Mouse (Mus musculus) thymus, postnatal 0 days (tissue): ENCODE measurements around the gene Cep19. TPM values are rescaled to one million over a fixed set of nuclear protein-coding genes. Genes with fewer than 3 reads are reported as not detected.
"Not testable (repeated sequence)": the region's sequence is repeated elsewhere in the genome, so short reads cannot be mapped to it uniquely, and the experiment has no call there.

ENCODE experiments used
- DNase-seq: peaks from one replicate; pipeline ENCODE4 v3.0.0-alpha.2; 2015; ENCODE audit warnings: low spot score
- polyA plus RNA-seq: library from polyadenylated mRNA; unstranded; fragments of >200 nt; fragmentation: Nextera tagmentation; extraction: Ambion mirVana; gene quantifications from 2 replicates; pipeline ENCODE4 v1.2.1, GENCODE M21; 2015

Cep19 gene
- 44.7 and 48.0 TPM in 2 replicates for polyA plus RNA-seq

DNA sequence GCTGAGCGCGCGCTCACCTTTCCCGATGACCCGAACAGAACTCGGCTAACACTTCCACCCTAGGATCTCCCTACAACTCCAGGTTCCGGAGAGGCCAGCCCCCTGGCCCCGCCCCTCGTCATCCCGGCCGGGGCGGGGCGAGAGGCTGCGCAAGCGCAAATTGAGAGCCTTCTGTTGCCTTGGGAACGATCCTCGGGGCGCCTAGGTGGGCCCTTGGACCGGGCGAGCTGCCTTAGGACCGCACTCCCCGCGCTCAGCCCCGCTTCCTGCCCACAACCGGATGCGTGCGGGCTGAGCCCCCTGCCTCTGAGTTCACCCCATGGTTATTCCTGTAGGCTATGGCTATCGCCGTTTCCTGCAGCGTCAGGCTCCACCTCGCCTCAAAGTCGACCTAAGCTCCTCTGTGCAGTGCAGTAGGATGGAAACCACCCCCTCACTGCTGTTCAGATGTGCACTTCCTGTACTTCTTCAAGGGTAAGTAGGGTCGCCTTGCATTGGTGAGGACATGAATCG, at the start of gene Cep19, which contains the start of gene Pigx:
Cep19 (plus strand) TSS at position 163 of the 513 bp plus-strand sequence.
Pigx (minus strand) TSS at position 103 of the 513 bp plus-strand sequence.
- DNase-seq: peak; percentile 89

DNA sequence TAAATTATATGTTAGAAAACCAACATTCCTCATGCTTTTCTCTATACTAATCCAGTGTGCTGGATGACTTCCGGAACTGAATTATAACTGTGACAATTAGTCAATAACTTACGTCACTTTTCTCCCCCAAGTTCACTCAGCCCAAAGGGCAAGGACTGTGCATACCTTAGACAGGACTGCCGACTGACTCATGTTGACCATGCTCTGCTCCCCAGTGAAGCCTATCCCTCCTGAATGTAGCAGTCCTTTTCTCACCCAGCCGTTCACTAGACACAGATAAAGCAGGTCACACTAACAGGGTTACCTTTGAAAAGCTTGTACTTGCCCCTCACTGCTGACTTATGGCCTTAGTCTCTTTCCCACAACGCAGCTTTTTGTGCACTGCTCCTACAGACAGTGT, 40.8 kb upstream of the Cep19 start:
- DNase-seq: no peak

DNA sequence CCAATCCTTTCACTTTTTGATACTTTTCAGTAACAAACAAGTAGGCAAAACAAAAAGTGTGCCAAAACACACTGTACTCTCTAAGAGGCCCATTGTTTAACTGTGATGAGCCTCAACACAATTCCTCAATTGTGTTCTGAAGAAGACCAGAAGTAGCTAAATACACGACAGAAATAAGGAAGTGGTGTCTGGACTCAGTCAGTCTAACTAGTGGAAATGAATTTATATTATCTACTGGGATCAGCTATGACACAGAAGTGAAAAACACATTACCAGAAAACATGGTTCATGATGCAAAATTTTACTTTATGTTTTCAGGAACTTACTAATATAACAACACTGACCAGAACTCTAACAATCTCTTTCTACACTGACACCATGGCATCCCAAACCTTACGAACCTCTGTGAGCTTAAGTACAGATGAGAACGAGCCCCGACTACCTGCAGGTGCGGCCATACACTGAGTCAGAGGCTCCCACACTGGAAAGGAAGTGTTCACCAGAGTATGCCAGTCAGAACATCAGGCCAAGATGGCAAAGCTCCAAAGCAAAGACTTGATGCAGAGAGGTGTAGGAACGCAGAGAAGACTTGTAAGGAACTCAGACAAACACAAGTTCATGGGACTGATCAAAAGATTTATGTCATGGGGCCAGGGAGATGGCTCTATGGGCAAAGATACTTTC, 39.6 kb upstream of the Cep19 start:
- DNase-seq: peak; percentile 53

DNA sequence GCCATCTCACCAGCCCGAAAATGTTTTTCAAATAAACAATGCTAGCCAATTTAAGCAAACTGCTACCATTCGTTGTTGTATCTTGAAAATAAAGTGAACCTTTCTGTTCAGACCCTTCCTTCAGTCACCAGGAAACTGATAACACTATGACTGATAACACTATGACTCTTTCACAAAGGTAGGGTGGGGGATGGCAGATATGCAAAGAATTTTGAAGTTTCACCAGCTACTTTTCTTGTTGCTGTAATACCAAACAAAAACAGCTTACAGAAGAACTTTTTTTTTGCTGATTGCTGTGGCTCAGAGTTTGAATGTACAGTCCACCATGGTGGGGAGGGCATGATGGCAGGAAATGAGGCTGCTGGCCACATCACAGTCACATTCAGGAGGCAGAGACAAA, 37.4 kb upstream of the Cep19 start:
- peak; percentile 17 for DNase-seq

DNA sequence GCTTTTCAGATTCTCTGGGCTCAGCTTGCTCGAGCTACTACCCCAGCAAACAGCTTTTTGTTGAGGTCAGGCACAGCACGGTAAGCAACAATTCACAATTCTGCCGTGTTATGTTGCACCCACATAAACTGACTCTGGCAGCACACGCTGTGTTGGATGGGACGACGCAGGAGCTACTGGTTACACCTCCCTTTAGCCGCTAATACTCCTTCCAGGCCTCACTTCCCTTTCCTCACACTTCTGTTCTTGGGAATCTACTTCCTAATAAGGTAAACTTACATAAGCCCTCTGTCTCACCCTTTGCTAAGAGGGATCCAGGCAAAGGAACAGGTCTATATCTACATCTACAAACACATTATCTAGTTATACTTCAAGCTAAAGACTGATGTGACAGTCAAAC, 35.7 kb upstream of the Cep19 start:
- no peak for DNase-seq

DNA sequence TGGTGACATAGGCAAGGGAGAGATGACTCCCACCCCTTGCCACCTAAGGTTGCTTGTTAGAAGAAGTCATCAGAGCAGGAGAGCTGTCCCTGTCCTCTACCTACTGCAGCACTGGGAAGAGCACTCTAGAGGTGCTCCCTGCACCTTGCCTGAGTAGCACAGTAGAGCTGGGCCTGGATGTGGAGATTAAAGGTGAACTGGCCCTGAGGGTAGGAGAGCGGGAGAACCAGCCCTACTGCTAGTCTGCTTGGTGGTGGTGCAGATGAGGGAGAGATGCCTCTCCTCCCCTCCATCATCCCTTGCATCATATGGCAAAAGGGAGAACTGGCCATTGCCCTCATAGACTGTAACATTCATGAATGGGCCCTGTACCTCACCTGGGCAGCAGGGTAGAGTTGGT, 32.7 kb upstream of the Cep19 start:
- DNase-seq: no peak

DNA sequence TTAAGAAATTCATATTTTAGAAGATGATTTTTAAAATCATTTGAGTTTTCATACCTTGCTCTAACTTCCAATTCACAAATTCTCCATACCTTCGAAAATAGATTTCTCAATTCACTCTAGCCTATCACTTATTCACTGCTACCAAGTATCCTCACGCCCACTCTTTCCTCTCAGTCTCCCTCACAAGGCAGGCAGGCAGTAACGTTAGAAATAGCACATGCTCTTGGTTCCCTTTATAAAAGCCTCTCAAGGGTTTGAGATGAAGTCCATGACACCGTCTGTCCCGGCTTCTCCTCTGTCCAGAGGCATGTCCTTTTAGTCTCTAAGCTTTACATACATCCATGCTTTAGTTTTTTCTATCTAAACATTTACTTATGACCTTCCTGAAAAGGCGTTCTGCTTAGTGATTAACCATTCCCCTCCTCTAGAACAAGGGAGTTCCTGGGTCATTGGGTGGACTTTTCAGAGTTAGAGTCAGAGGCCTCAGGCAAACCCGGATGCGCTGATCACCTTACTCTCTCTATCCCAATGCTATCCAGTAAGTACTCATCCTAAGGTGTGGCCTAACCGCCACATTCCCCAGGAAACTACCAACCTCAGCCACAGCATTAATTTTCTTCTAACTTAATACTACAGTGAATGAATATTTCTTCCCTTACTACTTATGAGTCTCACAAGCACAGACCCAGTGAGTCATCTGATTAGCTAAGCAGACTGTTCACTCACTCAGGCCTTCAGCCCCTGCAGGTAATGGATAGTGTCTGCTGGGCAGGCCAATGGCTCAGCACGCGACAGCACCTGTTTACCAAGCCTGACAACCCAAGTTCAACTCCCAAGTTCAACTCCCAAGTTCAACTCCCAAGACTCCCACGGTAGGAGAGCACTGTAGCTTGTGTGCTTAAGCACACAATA, 31.0 kb upstream of the Cep19 start:
- DNase-seq: no peak

DNA sequence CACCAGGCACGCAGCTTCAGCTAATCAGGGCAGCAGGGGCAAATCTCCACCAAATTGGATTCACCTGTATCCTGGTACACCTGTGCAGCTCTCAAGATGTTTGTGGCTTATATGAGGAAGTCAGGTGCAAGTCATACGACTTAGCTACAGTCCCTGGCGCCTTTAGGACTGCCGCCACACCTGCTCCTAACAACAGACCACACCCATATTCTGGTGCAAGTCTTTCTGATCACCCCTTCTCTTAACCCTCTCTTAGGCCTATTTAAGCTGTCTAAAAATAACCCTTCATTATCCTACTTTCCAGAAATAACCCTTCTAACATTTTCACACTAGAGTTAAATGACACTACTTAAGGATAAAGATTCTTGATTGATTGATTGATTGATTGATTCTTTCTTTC, 29.5 kb upstream of the Cep19 start:
- not testable (repeated sequence) for DNase-seq

DNA sequence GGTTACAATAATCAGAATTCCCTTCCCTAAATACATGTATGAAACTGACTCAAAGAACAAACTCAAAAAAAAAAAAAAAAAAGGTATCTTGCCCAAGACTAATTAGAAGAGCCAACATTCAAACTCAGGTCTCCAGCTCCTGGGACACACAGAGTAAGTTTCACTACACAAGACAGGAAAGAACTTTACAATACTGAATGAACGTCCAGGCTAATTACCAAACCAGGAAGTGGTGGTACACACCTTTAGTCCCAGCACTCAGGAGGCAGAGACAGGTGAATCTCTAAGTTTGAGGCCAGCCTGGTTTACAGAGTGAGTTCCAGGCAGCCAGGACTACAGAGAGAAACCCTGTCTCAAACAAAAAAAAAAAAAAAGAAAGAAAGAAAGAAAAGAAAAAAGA, 23.8 kb upstream of the Cep19 start:
- DNase-seq: no peak

DNA sequence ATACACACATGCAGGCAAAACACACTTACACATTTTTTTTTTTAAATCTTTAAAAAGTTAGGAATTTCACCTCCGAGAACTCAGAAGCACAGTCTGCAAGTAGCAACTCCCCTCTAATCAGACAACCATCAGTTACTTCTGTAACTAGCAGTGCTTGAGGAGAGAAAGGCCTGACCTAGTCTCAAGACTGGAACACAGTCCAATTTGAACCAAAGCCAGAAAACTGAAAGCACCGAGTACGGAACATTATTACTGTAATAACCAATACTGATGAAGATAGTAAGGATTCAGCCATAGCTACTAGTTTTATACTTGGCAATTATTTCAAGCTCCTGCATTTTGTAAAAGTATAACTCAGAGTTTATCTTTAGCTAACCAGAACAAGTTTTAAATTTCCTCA, 23.2 kb upstream of the Cep19 start:
- DNase-seq: no peak

DNA sequence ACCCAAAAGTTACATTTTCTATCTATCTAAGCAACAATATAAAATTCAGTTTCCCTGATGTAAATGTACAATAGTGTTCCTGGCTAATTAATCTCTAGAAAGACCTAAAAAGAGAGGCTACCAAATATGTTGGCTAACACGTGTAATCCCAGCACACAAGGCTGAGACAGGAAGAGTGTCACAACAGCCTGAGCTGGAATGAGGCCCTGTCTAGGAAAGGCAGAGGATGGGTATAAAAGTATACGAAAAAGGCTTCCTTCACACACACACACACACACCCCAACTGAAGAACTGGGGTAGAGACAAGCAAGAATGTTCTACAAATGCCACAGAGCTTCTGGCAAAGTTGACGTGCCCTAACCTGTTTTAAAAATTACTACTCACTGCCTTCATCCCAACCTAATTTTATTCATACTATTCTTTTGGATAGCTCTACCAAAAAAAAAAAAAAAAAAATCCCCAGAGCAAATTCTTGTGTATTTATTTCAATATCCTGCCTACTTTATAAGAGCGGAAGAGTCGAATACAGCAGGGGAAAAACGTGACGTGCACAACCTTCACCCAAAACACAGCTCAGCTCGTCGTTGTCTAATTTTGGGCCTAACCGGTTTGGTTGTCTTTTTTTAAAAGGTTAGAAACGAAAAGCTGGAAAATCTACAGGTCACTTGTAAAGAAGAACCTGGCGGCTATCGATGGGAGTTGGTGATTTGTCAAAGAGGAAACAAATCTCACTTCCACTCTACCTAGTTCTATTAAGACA, 21.8 kb upstream of the Cep19 start:
- peak; percentile 31 for DNase-seq

DNA sequence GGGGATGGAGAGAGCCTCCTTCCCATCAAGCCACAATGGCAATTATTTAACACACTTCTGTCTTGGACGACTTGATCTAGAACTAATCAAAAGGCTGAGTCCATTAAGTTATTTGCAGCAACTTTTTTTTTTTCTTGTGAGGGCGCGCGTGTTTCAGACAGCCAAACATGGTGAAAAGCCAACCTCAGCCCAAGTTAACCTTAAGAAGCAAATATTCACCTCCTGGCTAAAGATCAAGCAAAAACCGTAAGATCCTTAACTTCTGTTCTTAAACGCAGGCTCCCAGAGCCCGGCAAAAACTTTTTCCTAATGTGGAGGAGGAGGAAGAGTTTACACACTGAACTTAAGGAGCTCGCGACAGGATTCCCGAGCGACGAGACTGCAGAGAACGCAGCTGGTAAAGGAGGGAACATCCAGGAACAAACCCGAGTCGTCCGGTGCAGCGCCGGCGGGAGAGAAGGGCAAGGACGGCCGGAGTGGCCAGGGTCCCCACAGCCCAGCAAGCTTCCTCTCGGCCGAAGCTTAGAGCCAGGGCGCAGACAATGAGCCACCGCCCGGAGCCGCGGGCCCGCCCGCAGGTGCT, 21.1 kb upstream of the Cep19 start:
- DNase-seq: peak; percentile 40

DNA sequence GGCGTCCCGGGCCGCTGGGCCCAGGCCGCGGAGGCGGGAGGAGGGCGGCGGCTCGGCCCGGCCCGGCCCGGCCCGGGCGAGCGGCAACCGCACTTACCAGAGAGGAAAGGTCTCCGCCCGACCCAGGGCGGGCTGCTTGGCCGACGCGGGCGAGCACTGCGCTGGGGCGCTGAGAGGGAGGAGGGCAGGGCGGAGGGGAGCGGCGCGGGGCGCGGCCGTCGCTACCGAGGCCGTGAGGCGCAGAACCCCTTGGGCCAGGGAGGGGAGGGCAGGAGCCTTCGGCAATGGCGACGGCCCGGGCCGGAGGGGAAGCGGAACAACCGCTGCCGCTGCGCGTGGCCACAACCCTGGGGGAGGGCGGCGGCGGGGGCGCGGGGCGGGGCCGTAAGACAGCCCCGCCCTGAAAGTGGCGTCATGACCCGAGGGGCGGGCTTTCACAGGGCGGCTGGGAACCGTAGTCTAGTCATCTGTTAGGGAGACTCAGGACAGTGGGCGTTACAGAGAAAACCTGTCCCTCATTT, 20.5 kb upstream of the Cep19 start, which contains the start of gene Pak2:
Pak2 (minus strand) TSS at position 352 of the 521 bp plus-strand sequence.
- DNase-seq: peak; percentile 88

DNA sequence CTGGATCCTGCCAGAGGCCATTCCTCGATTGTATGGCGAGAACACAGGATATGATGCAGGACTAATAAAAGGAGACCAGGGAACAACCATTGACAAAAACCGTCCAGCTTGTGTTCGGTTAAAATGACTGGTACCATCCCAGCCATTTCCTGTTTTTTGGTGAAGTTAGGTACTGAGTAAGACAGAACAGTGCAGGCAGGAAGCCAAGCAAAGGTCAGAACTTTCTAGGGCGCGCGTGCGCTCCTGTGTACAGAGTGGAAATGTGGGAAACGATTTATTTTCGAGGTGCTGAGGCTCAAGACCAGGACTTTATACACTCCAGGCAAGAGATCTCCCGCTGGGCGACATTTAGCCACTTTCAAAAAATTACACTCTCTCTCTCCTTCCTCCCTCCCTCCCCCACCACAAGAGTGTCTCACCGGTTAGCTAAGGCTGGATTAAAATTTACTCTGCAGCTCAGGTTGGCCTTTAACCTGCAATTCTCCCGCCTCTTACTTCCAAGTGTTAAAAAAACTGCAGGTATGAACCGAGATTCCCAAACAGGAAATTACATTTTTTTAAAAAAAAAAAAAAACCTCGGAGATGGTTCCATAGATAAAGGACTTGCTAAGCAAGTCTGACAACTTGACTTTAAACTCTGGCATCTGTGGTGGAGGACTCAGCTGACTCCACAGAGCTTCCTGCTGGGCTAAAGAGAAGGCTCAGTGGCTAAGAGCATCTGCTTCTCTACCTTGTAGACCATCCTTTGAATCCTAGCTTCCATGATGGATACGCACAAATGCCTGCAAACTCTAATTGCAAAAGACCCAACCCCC, 11.8 kb upstream of the Cep19 start:
- DNase-seq: peak; percentile 43

DNA sequence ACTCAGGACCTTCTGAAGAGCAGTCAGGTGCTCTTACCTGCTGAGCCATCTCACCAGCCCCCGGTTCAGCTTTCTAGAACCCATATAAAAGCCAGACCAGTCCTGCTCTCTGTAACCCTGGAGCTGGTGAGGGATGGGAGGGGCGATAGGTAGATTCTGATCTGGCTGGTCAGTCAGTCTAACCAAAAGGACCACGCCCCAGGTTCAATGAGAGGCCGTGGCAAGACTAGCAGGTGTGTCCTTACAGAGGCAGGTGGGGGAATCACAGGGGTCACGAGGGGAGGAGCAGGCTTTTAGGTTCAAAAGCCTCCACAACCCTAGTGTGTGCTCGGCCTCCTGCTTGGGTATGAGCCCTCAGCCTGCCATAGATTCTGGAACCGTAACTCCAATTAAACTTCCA, 8.1 kb upstream of the Cep19 start:
- DNase-seq: no peak

DNA sequence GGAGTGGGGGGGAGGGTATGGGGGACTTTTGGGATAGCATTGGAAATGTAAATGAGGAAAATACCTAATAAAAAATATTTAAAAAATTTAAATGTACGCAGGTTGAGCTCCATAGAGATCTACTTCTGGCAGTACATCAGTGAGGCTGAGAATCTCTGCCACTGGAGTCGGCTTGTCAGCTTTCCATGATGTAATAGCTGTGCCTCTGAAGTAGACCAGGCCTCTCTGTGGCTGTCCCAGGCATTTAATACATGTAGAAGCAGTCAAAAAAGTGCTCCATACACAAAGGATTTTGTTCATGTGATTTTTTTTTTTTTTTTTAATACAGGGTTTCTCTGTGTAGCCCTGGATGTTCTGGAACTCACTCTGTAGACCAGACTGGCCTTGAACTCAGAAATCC, 1.8 kb upstream of the Cep19 start:
- not testable (repeated sequence) for DNase-seq

DNA sequence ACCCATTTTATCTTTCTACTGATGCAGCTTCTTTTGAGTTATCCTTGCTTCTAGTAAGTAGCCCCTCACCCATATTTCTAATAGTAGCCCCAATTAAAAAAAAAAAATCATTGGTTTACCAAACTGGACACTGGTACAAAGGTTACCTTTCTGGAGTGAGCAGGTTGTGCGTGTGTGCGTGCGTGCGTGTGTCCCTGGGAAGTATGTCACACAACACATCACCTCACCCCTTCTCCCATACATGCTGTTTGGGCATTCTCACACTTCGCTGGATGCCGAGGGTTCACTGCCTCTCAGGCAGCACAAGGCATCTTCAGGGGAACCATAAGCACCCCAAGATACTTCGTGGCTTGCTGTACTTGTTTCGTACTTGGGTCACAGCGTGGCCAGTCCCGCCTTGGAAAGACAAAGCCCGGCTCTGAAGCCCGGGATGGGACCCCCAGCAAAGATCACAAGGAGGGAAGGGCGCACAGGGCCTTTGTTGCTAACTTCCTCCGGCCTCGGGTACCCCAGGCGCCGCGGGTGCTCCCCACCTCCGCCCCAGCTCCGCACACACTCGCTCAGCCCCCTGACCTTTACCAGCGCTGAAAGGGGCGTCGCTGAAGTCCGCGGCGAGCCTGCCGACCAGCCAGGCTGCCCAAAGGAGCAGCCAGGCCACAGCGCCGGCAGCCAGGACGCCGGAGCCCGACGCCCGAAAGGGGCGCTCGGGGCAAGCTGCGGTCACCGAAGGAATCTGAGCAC, 533 bp upstream of the Cep19 start:
- peak; percentile 47 for DNase-seq

DNA sequence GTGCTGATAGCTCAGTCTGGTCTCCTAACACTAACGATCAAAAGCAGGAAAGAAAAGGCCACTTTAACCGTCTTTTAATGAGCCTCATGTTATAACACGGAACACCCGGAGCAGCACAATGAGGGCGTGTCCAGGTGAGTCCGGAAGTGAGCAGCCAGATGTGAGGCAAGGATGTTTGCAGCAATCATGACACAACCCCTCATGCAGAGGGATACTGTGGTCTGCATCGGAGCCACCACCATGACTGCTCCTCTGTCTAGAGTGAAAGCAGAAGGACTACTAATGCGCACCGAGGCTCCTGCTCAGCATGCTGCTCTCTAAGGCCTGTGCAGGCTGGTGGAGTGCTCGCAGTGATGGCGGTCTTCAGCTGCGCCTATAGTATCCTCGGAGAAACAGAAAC, 2.7 kb downstream of the Cep19 start:
- no peak for DNase-seq

DNA sequence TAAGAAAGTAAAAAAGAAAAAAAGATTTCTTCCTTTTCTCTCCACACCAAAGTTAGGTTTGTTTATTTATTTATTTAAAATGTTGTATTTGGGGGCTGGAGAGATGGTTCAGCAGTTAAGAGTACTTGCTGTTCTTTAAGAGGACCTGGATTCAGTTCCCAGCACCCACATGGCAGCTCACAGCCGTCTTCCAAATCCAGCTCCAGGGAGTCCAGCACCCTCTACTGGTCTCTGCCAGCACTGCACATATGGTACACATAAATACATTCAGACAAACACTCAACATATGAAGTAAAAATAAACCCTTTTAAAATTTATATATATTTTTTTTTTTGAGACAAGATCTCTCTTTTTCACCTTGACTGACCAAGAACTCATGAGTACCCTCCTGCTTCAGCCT, 6.1 kb downstream of the Cep19 start:
- no peak for DNase-seq
